Mouse (Mus musculus) layer of hippocampus, adult 8-10 months (tissue): Measurements from ENCODE around the gene Actr8. TPM values are rescaled to one million over a fixed set of nuclear protein-coding genes. Genes with fewer than 3 reads are reported as not detected.
A peak's percentile ranks its signal among the peaks of the same experiment; 100 is the strongest.

ENCODE experiments used
- DNase-seq, 2 experiments: peaks; one replicate each; pipeline ENCODE4 v3.0.0; 2022; ENCODE audit warnings: low spot score in 2 of 2
- total RNA-seq, 4 experiments: library from RNA; stranded (reverse); gene quantifications; 2 replicates each; pipeline ENCODE4 v1.2.4; 2022

Gene Actr8
- total RNA-seq, result 100 to 1,000 TPM in 1 of 4 experiments, 10 to 100 TPM in 3; 73.8 to 101 (median 90.1) TPM

GRCm38 (mm10) chr14:29978254-29979204, at the start of gene Actr8:
Gene Actr8, plus strand, starts transcription at chr14:29978337.
- DNase-seq, result peak; percentile 85 to 90

GRCm38 (mm10) chr14:29928966-29929365, 49.2 kb upstream of the Actr8 start:
- DNase-seq, result no peak

DNA sequence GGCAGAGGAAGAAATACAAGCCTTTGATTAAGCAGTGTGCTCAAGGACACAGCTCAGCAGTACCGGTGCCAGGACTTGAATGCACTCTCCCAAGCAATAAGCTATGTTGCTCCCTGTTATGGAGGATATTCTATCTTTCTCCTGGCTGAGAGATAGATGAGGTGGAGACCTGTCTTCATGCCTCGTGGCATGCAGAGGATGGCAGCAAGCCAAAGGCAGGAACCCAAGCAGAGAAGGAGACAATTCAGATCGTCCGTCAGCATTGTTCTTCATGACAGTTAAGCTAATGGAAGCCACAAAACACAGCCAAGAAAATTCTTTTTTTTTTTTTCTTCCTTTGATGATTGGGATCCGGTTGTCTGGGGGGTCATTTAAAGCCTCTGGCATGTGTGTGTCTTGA, 42.6 kb upstream of the Actr8 start:
- no peak for DNase-seq

GRCm38 (mm10) chr14:29937466-29937865, 40.7 kb upstream of the Actr8 start:
- DNase-seq, result peak in 1 of 2 experiments; percentile 34

DNA sequence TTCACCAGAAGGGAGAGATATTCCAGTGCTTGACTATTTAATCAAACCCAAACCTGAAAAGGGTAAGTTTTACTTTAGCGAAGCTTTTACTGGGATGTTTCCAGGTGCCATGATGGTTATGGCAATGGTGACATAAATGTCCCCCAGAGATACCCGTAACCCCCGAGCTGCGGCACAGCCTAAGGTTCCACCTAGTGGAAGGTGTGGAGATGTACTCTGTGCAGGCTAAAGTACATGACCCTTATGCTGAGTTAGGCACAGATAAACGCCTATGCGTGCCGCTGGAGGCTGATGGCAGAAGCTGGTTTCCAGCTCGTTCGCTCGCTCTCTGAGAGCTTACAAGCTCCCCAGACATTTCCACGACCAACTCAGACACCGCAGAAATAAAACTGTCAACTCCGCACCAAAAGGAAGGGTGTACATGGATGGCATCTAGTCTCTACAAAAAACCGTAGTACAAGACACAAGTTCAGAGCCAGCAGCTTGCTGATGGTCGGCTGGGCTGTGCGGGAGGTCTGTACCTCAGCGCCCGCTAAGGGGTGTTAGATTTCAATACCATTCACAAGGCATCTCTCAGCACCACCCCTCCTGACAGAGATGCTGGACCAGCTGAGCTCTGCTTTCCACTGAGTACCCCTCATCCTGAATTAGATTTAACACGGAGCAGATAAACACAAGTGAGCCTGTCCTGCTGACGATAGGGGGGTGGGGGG, 38.4 kb upstream of the Actr8 start:
- no peak for DNase-seq

DNA sequence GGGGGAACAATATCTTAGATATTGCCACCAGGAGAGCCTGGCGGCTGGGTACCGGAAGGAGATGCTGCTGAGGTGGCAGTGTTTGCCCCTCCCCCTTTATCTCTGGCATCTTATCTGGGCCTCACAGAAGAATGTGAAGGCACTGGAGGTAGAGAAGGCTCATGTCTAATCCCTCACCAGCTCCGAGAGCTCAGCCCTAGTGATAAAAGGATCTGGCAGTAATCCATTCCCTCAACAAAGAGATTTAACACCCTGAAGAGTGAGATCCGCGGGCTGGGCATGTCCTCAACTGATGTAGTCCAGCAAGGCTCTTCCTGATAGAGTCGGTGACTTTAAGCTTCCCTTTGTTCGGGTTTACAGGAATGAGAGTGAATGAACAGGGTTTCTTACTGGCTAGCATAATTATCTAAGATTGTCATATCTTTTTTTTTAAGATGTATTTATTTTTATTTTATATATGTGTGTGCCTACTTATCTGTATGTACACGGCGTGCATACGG, 37.8 kb upstream of the Actr8 start:
- DNase-seq, result no peak

- peak; percentile 34 to 68 for DNase-seq
These were observed 37.3 kb upstream of the Actr8 start for GRCm38 (mm10) chr14:29940877-29941276.

GRCm38 (mm10) chr14:29946761-29947309, 31.3 kb upstream of the Actr8 start:
- no peak for DNase-seq

DNA sequence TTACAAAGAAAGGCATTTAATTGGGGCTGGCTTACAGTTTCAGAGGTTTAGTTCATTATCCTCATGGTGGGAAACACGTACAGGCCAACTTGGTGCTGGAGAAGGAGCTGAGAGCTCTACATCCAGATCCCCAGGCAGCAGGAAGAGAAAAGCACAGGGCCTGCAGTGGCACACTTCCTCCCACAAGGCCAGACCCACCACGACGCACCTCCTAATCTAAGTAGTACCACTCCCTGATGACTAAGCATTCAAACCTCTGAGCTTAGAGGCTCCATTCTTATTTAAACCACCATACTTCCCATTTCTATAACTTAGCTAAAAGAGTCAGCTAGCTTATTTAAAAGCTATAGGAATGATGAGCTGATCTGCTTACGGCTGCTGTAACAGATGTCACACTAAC, 27.3 kb upstream of the Actr8 start:
- DNase-seq, result no peak

DNA sequence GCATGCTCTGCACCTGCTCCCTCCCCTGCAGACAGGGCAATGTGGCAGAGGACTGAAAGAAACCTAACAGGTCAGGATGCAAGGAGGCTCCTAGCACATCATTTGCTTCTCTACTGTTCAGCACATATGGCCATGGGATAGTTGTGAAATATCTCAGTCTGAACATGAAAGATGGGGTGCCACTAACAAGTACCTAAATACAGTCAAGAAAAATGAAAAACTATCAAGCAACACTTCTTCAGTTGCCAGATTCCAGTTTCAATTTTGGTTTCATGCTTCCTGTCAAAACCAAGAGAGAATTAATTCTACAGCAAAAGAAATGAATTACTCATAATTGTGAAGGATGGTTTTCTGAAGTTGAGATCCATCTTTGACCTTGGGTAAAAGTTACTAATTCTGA, 20.7 kb upstream of the Actr8 start:
- no peak for DNase-seq

DNA sequence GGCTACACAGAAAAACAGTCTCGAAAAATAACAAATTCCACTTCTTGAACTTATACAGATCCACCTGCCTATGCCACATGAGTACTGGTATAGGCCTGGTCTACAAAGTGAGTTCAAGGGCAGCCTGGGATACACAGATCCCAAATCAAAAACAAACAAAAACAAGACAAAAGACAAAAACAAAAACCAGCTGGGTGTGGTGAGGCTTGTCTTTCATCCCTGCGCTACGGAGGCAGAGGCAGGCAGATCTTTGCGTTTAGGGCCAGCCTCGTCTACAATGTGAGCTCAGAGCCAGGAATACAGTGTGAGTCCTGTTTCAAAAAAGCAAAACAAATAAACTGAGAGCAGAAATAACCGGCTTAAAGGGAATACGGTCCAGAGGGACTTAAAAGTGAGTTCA, 10.5 kb upstream of the Actr8 start:
- no peak for DNase-seq

- peak; percentile 96 to 99 for DNase-seq
These were observed 9.9 kb upstream of the Actr8 start, which contains the start of gene Selenok for GRCm38 (mm10) chr14:29968075-29968821. Gene Selenok, plus strand, starts transcription at chr14:29968308.

GRCm38 (mm10) chr14:29971446-29971845, 6.7 kb upstream of the Actr8 start:
- DNase-seq, result no peak

DNA sequence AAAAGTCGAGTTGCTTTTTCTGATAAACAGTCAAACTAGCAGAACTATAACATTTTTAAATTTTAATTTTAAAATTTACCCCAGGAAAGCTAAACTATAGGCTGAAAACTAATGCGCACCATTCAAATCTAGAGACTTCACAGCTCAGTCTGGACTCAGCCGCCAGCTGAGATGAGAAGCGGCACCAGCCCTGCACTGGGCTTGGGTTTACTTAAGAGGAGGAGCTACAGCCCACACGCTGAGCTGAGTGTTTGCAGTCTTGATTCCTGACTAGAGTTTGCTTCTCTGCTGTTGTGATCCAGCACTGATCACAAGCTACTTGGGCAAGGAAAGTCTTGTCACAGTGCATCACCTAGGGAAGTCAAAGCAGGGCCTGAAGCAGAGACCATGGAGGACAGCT, 6.1 kb upstream of the Actr8 start:
- no peak for DNase-seq

- DNase-seq, result no peak
These were observed 1.2 kb upstream of the Actr8 start for GRCm38 (mm10) chr14:29976927-29977326.

- DNase-seq, result no peak
These were observed 2.5 kb downstream of the Actr8 start for GRCm38 (mm10) chr14:29980447-29981205.

GRCm38 (mm10) chr14:29986096-29986495, 8.0 kb downstream of the Actr8 start:
- no peak for DNase-seq

DNA sequence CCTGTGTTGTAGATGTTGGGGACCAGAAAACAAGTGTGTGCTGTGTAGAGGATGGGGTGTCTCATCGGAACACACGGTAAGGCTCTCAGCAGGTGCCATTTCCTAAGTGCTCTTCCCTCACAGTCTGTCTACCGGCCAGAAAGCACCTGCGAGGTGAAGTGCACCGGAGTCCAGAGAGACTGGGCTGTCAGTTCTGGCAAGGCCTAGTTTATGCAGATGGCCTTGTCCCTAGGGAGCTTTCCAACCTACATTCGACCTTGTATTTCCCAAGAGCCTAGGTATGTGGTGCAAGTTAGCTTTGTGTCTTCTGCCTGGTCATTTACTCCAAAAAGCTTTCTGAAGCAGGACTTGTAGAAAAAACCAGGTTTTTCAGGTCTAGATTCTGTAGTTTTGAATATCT, 9.1 kb downstream of the Actr8 start:
- DNase-seq, result no peak

DNA sequence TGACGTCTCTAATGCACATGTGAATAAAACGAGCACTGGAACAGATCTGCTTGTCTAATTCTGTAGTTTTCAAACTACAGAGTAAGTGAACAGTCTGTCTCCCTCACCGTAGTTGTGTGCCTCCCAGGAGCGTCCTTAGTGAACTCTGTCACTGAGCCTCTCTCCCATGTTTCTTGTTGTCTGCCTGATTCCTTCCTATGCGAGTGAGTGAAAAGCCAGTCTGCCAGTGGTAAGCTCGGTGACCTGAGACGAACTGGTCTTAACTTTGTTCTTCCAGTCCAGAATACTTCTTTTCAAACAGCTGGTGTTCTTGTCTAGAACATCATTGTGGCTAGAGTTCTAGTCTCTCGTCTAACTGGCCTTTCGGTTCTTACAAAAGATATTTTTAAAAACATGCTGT, 9.6 kb downstream of the Actr8 start:
- DNase-seq, result no peak

GRCm38 (mm10) chr14:29988337-29988736, 10.2 kb downstream of the Actr8 start:
- DNase-seq, result no peak
